22 mouse cellular contexts compared by ENCODE assay signal in the genomic region with DNA sequence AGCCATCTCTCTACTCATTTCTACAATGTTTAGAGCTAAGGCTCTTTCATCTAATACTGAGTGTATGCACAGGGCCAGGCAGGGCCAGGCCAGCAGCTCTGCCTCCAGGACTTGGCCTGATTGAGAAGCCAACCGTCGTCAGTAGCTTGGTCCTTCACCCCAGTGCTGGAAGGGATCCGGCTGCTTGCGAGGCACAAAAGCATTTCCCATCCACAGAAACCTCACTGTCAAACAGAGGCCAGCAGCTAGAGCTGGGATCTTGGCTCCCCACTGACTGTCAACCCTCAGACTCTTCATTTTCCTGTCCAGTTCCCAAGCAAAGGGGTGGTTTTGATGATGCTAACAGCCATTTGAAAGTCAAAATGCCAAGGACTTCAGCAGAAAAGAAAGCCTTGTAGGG. TPM values are rescaled to one million over a fixed set of nuclear protein-coding genes. Genes with fewer than 3 reads are reported as not detected.
A peak's percentile ranks its signal among the peaks of the same experiment; 100 is the strongest.
DNase-seq lines count a peak whose midpoint lies in the region; ATAC-seq and TF ChIP-seq lines count a peak whose summit lies in the region.
"Had no signal": no experiment of that assay in that cellular context is flagged by ENCODE, and none has a peak within 500 bp of the region (broad histone marks: within the 10 kb centered on the region; RNA-seq: fewer than 3 reads in every experiment).

No protein-coding gene starts in this region.

- H3K9ac ChIP-seq in hindbrain, postnatal 0 days (replicated peaks; ENCODE audit: low read length) = no peak overlapping the region
- no peak overlapping the region for H3K9ac ChIP-seq in hindbrain, embryonic 16.5 days (ENCODE audit: low read depth, low read length)
- H3K9ac ChIP-seq in stomach, embryonic 16.5 days (ENCODE audit: low read length) = no peak overlapping the region
- H3K9ac ChIP-seq: embryonic facial prominence, embryonic 12.5 days; forebrain, postnatal 0 days; heart, embryonic 12.5 days; limb, embryonic 13.5 days; liver, embryonic 12.5 days had no signal

- H3K27me3 ChIP-seq in hindbrain, postnatal 0 days (ENCODE audit: insufficient read depth, low read length) = no peaks in the 10 kb centered on the region
- H3K27me3 ChIP-seq in hindbrain, embryonic 16.5 days (replicated peaks; ENCODE audit: control insufficient read depth, insufficient read depth, low read length) = no peaks in the 10 kb centered on the region
- no peaks in the 10 kb centered on the region for H3K27me3 ChIP-seq in stomach, embryonic 16.5 days (ENCODE audit: control insufficient read depth, insufficient read depth, low read length)
- H3K27me3 ChIP-seq: embryonic facial prominence, embryonic 12.5 days; heart, embryonic 12.5 days; limb, embryonic 13.5 days had no signal

- peak; percentile 4 to 8 for DNase-seq in cerebellum, adult 18-20 months
- DNase-seq in cerebellum, adult 8-10 months = no peak
- DNase-seq in hindbrain, postnatal 0 days (ENCODE audit: low spot score) = peak; percentile 26
- peak; percentile 45 to 57 for DNase-seq in kidney, postnatal 4 days
- no peak for DNase-seq in kidney, postnatal 25 days
- DNase-seq: adrenal gland, postnatal 25 days; forebrain, postnatal 0 days; layer of hippocampus, postnatal 36 days; lung, adult 2 months; midbrain, embryonic 14.5 days; thymus, postnatal 14 days had no signal

- 0 out of 2 replicates have a peak overlapping the region, but pooled peaks have one; percentile 20 for H3K27ac ChIP-seq in hindbrain, postnatal 0 days
- no peak overlapping the region for H3K27ac ChIP-seq in hindbrain, embryonic 16.5 days (ENCODE audit: low read depth, low read length)
- H3K27ac ChIP-seq in stomach, embryonic 16.5 days (ENCODE audit: low read length) = peak overlapping the region; percentile 1; the same call in 1 of the 2 replicates
- H3K27ac ChIP-seq: embryonic facial prominence, embryonic 12.5 days; kidney, postnatal 0 days; limb, embryonic 13.5 days; liver, embryonic 12.5 days had no signal

- H3K4me2 ChIP-seq in hindbrain, postnatal 0 days (ENCODE audit: low read depth, low read length) = no peak overlapping the region
- no peak overlapping the region for H3K4me2 ChIP-seq in hindbrain, embryonic 16.5 days (ENCODE audit: low read length)
- no peak overlapping the region for H3K4me2 ChIP-seq in stomach, embryonic 16.5 days (ENCODE audit: low read depth, low read length)
- H3K4me2 ChIP-seq: embryonic facial prominence, embryonic 12.5 days; heart, embryonic 12.5 days; limb, embryonic 13.5 days; liver, embryonic 12.5 days had no signal

- no peaks in the 10 kb centered on the region for H3K36me3 ChIP-seq in hindbrain, postnatal 0 days (ENCODE audit: insufficient read depth, low read length)
- no peaks in the 10 kb centered on the region for H3K36me3 ChIP-seq in hindbrain, embryonic 16.5 days (ENCODE audit: control insufficient read depth, insufficient read depth, low read length)
- no peaks in the 10 kb centered on the region for H3K36me3 ChIP-seq in stomach, embryonic 16.5 days (ENCODE audit: control insufficient read depth, insufficient read depth, low read length)
- H3K36me3 ChIP-seq: embryonic facial prominence, embryonic 12.5 days; heart, embryonic 12.5 days; limb, embryonic 13.5 days; liver, embryonic 12.5 days had no signal

- no peak for TF ChIP-seq CTCF in hindbrain, postnatal 0 days (IDR thresholded peaks at IDR 0.05; ENCODE audit: low read depth)

- ATAC-seq in hindbrain, postnatal 0 days = no peak
- ATAC-seq in hindbrain, embryonic 16.5 days = no peak
- no peak for ATAC-seq in stomach, embryonic 16.5 days (ENCODE audit: insufficient read depth, low FRiP score)
- ATAC-seq: CD4-positive, CD25-positive, alpha-beta regulatory T cell, adult 4 months; forebrain, postnatal 0 days; liver, embryonic 12.5 days had no signal

- peaks cover 4% of the 10 kb centered on the region for H3K4me1 ChIP-seq in hindbrain, postnatal 0 days (ENCODE audit: insufficient read depth, low read length)
- H3K4me1 ChIP-seq in hindbrain, embryonic 16.5 days (ENCODE audit: control insufficient read depth, insufficient read depth, low read depth, low read length) = peaks cover 6% of the 10 kb centered on the region
- peaks cover 8% of the 10 kb centered on the region for H3K4me1 ChIP-seq in stomach, embryonic 16.5 days (ENCODE audit: control insufficient read depth, insufficient read depth, low read length)

- WGBS in hindbrain, postnatal 0 days = 72% methylated on average over 4 of the region's 4 CpGs
- 78% methylated on average over 4 of the region's 4 CpGs for WGBS in hindbrain, embryonic 16.5 days
- WGBS in stomach, embryonic 16.5 days = 73% methylated on average over 4 of the region's 4 CpGs

- no peaks in the 10 kb centered on the region for H3K9me3 ChIP-seq in hindbrain, postnatal 0 days (ENCODE audit: low read length)
- no peaks in the 10 kb centered on the region for H3K9me3 ChIP-seq in hindbrain, embryonic 16.5 days (ENCODE audit: control insufficient read depth, low read length)
- no peaks in the 10 kb centered on the region for H3K9me3 ChIP-seq in stomach, embryonic 16.5 days (replicated peaks; ENCODE audit: control insufficient read depth, low read length)
- H3K9me3 ChIP-seq: embryonic facial prominence, embryonic 12.5 days; heart, embryonic 12.5 days; limb, embryonic 13.5 days; liver, embryonic 12.5 days had no signal

- no peak overlapping the region for H3K4me3 ChIP-seq in hindbrain, postnatal 0 days (ENCODE audit: low read length)
- no peak overlapping the region for H3K4me3 ChIP-seq in hindbrain, embryonic 16.5 days (ENCODE audit: low read length)
- no peak overlapping the region for H3K4me3 ChIP-seq in stomach, embryonic 16.5 days (replicated peaks; ENCODE audit: low read length)
- H3K4me3 ChIP-seq: embryonic facial prominence, embryonic 12.5 days; heart, embryonic 12.5 days; limb, embryonic 13.5 days; liver, embryonic 12.5 days had no signal

RNA-seq across cellular contexts. Expression of a gene that starts 22.9 kb away (rescaled TPM):
- 8.6 and 10.2 TPM in 2 replicates for total RNA-seq in hindbrain, postnatal 0 days (2014; rRNA removed)
- 24.7 and 28.2 TPM in 2 replicates for polyA plus RNA-seq in hindbrain, postnatal 0 days (2015; fragmentation: Nextera tagmentation; extraction: Ambion mirVana)
- 20.7 and 27.5 TPM in 2 replicates for polyA plus RNA-seq in hindbrain, embryonic 16.5 days (2015; fragmentation: Nextera tagmentation; extraction: Ambion mirVana)
- polyA plus RNA-seq in stomach, embryonic 16.5 days (2015; fragmentation: Nextera tagmentation; extraction: Ambion mirVana) = 1.7 and 2.0 TPM in 2 replicates
- total RNA-seq: adrenal gland, postnatal 25 days; granulocyte monocyte progenitor cell, adult 5-6 weeks; megakaryocyte-erythroid progenitor cell, adult 5-6 weeks had no signal
- polyA plus RNA-seq: CD4-positive, CD25-positive, alpha-beta regulatory T cell, adult 4 months; embryonic facial prominence, embryonic 12.5 days; forebrain, embryonic 11.5 days had no signal

RNA-seq across cellular contexts. Expression of a gene that starts 39.4 kb away (rescaled TPM):
- 29.0 and 41.7 TPM in 2 replicates for total RNA-seq in hindbrain, postnatal 0 days (2014; rRNA removed)
- polyA plus RNA-seq in hindbrain, postnatal 0 days (2015; fragmentation: Nextera tagmentation; extraction: Ambion mirVana) = 32.4 and 32.9 TPM in 2 replicates
- 46.3 and 54.1 TPM in 2 replicates for polyA plus RNA-seq in hindbrain, embryonic 16.5 days (2015; fragmentation: Nextera tagmentation; extraction: Ambion mirVana)
- polyA plus RNA-seq in stomach, embryonic 16.5 days (2015; fragmentation: Nextera tagmentation; extraction: Ambion mirVana) = 45.5 and 47.7 TPM in 2 replicates

RNA-seq across cellular contexts. Expression of a gene that starts 58.6 kb away (rescaled TPM):
- 25.3 and 26.6 TPM in 2 replicates for total RNA-seq in hindbrain, postnatal 0 days (2014; rRNA removed)
- 30.7 and 32.0 TPM in 2 replicates for polyA plus RNA-seq in hindbrain, postnatal 0 days (2015; fragmentation: Nextera tagmentation; extraction: Ambion mirVana)
- 22.3 and 24.5 TPM in 2 replicates for polyA plus RNA-seq in hindbrain, embryonic 16.5 days (2015; fragmentation: Nextera tagmentation; extraction: Ambion mirVana)
- 83.5 and 110 TPM in 2 replicates for polyA plus RNA-seq in stomach, embryonic 16.5 days (2015; fragmentation: Nextera tagmentation; extraction: Ambion mirVana)
- total RNA-seq: granulocyte monocyte progenitor cell, adult 5-6 weeks; megakaryocyte-erythroid progenitor cell, adult 5-6 weeks had no signal
- polyA plus RNA-seq: CD4-positive, CD25-positive, alpha-beta regulatory T cell, adult 4 months had no signal

Comparison
In these comparisons a context has a peak if more than half of its experiments do, and no peak if none do; other contexts are left out.
1. DNase-seq: peak in cerebellum, adult 18-20 months (2 of 2), hindbrain, postnatal 0 days (single experiment) and kidney, postnatal 4 days (2 of 2); none in cerebellum, adult 8-10 months (single experiment) and kidney, postnatal 25 days (0 of 2).